Mouse (Mus musculus) limb, embryonic 14.5 days (tissue): ENCODE results near the gene Gm10401. TPM values are rescaled to one million over a fixed set of nuclear protein-coding genes. Genes with fewer than 3 reads are reported as not detected.

ENCODE experiments used
- ATAC-seq: fragments of 200-750 bp; cut with Nextera tagmentation; 2 replicates; pipeline ENCODE4 v1.8.0; 2017; ENCODE audit warnings: low read depth, moderate number of reproducible peaks, moderate TSS enrichment; ENCODE audit not compliant: low FRiP score
- DNase-seq: peaks from one replicate; pipeline ENCODE4 v3.0.0-alpha.2; 2015; ENCODE audit warnings: low spot score
- H3K27ac ChIP-seq: fragments of 300-500 bp; sonication (generic); replicated peaks from 2 replicates; pipeline ENCODE4 v1.5.1; 2014; ENCODE audit warnings: low read depth, mild to moderate bottlenecking, low read length, moderate library complexity, mixed read lengths
- H3K27me3 ChIP-seq: fragments of 300-500 bp; sonication (generic); 2 replicates; pipeline ENCODE4 v1.6.1; 2014; ENCODE audit warnings: low read length, mixed read lengths; ENCODE audit not compliant: control insufficient read depth, insufficient read depth
- H3K36me3 ChIP-seq: fragments of 300-500 bp; sonication (generic); 2 replicates; pipeline ENCODE4 v1.6.1; 2014; ENCODE audit warnings: mild to moderate bottlenecking, low read length, moderate library complexity, mixed read lengths; ENCODE audit not compliant: control insufficient read depth, insufficient read depth
- H3K4me1 ChIP-seq: fragments of 300-500 bp; sonication (generic); 2 replicates; pipeline ENCODE4 v1.6.1; 2014; ENCODE audit warnings: antibody characterized with exemption, low read length, mixed read lengths; ENCODE audit not compliant: control insufficient read depth, insufficient read depth
- H3K4me2 ChIP-seq: fragments of 300-500 bp; sonication (generic); replicated peaks from 2 replicates; pipeline ENCODE4 v1.6.1; 2014; ENCODE audit warnings: low read depth, mild to moderate bottlenecking, low read length, moderate library complexity; ENCODE audit not compliant: severe bottlenecking
- H3K4me3 ChIP-seq: fragments of 300-500 bp; sonication (generic); replicated peaks from 2 replicates; pipeline ENCODE4 v1.5.1; 2014; ENCODE audit warnings: low read length
- H3K9ac ChIP-seq: fragments of 300-500 bp; sonication (generic); 2 replicates; pipeline ENCODE4 v1.6.1; 2014; ENCODE audit warnings: mild to moderate bottlenecking, low read depth, low read length, moderate library complexity; ENCODE audit not compliant: severe bottlenecking
- H3K9me3 ChIP-seq: fragments of 300-500 bp; sonication (generic); 2 replicates; pipeline ENCODE4 v1.6.1; 2016; ENCODE audit warnings: low read length; ENCODE audit not compliant: control insufficient read depth
- POLR2A ChIP-seq: fragments of 200-500 bp; IDR thresholded peaks from 2 replicates; pipeline ENCODE4 v1.8.0; 2012; ENCODE audit warnings: inconsistent platforms, mild to moderate bottlenecking, moderate library complexity, borderline replicate concordance; ENCODE audit not compliant: insufficient read depth, insufficient read length; ENCODE audit errors: extremely low read depth
- WGBS: fragments of 180-500 bp; shearing (Covaris S2); extraction: QIAGEN DNeasy Blood & Tissue Kit; methylation state at CpG from one replicate; pipeline ENCODE4 v1.1.7; 2014; 5-methylcytosine and 5-hydroxymethylcytosine counted together
- polyA plus RNA-seq, 2 experiments: library from polyadenylated mRNA; depleted of rRNA in 1 of 2; stranded (reverse) in 1 of 2; unstranded in 1 of 2; fragments of >200 nt; fragmentation: Nextera tagmentation in 1 of 2; extraction: Ambion mirVana in 1 of 2; gene quantifications; 2 replicates each; pipeline versions ENCODE4 v1.2.1 to v1.2.3; 2012 to 2014

Gene Gm10401
- polyA plus RNA-seq (2012; rRNA removed) = not detected in 2 replicates
- polyA plus RNA-seq (2014; fragmentation: Nextera tagmentation; extraction: Ambion mirVana) = 58.2 and 63.5 TPM in 2 replicates

DNA sequence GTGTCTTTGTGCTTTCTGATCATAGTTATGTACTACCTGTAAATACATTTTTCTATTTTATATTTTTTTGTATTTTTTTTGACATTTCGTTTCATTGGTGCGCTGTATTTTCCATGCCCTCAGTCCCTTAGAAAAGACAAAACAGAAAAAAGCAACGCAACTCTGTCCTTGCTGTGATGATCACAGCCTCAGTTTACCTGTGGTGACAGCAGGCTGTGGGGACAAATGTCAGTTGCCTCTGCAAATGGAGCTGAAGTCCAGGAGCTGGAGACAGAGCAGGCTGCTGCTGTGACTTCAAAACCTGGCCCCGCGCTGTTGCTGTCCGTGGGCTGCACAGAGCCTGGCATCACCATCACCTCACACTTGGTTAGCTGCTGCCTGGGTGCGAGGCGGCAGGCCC is at the start of gene Gm10401:
Gene Gm10401 (minus strand): TSS at position 101 of the 400 bp plus-strand sequence.
- Histone ChIP-seq H3K9me3 (no peaks in the 10 kb centered on the region), H3K27ac (no peak within 1 kb of the TSS), H3K27me3 (no peaks in the 10 kb centered on the region), H3K4me3 (no peak within 1 kb of the TSS), H3K4me2 (no peak within 1 kb of the TSS), H3K36me3 (peaks cover 71% of the 10 kb centered on the region), H3K9ac (no peak within 1 kb of the TSS), H3K4me1 (no peaks in the 10 kb centered on the region)
- no peak for TF ChIP-seq POLR2A
- DNase-seq (no peak), ATAC-seq (no peak)
- 97% methylated on average over 8 of the region's 8 CpGs for WGBS

DNA sequence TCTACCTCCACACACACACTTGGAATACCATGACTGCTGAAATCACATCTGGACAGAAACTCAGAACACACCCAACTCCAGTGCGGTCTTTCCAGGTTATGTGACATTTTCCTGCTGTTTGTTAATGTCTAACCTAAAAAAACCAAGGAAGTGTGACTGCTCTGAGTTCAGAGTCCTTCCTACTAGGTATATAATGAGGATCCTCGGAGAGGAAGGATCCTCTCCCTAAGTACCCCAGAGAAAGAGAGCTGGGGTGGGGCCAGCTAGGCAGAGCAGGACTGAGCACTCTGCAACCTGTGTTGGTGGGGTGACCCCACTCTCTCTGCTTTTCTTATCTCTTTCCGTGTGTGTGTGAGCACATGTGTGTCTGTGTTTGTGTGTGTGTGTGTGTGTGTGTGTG is 49.3 kb upstream of the Gm10401 start:
- H3K9me3 ChIP-seq = no peaks in the 10 kb centered on the region
- H3K27ac ChIP-seq = no peak overlapping the region
- no peaks in the 10 kb centered on the region for H3K27me3 ChIP-seq
- peaks cover 75% of the 10 kb centered on the region for H3K36me3 ChIP-seq
- TF ChIP-seq POLR2A = no peak
- no peak overlapping the region for H3K9ac ChIP-seq
- DNase-seq (no peak), ATAC-seq (no peak)
- no peak overlapping the region for H3K4me3 ChIP-seq
- 89% methylated on average over 3 of the region's 3 CpGs for WGBS
- no peak overlapping the region for H3K4me2 ChIP-seq
- H3K4me1 ChIP-seq = no peaks in the 10 kb centered on the region

DNA sequence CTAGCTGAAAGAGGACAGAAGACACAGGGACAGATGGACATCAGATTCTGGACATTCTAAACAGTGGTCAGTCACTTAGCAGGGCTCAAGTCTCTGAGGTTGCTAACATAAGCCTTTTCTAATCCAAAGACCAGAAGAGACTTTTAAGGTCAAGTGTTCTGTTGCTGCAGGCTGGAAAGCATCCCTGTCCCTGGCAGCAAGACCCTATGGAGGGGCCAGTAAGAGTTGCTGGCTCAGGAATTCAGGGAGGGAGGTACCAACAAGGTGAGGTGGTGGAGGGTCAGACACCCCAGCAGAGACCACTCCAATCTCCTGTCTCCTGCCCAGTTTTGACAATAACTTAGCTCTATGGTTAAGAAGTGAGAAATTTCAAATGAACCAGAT is 48.6 kb upstream of the Gm10401 start:
- Histone ChIP-seq H3K4me2 (no peak overlapping the region), H3K9ac (no peak overlapping the region), H3K9me3 (no peaks in the 10 kb centered on the region), H3K36me3 (peaks cover 71% of the 10 kb centered on the region), H3K27ac (no peak overlapping the region), H3K27me3 (no peaks in the 10 kb centered on the region), H3K4me3 (no peak overlapping the region), H3K4me1 (no peaks in the 10 kb centered on the region)
- no peak for DNase-seq
- no peak for ATAC-seq
- TF ChIP-seq POLR2A = no peak

GRCm38 (mm10) chr5:115145976-115146746 is 48.1 kb upstream of the Gm10401 start:
- DNase-seq = no peak
- peaks cover 67% of the 10 kb centered on the region for H3K36me3 ChIP-seq

DNA sequence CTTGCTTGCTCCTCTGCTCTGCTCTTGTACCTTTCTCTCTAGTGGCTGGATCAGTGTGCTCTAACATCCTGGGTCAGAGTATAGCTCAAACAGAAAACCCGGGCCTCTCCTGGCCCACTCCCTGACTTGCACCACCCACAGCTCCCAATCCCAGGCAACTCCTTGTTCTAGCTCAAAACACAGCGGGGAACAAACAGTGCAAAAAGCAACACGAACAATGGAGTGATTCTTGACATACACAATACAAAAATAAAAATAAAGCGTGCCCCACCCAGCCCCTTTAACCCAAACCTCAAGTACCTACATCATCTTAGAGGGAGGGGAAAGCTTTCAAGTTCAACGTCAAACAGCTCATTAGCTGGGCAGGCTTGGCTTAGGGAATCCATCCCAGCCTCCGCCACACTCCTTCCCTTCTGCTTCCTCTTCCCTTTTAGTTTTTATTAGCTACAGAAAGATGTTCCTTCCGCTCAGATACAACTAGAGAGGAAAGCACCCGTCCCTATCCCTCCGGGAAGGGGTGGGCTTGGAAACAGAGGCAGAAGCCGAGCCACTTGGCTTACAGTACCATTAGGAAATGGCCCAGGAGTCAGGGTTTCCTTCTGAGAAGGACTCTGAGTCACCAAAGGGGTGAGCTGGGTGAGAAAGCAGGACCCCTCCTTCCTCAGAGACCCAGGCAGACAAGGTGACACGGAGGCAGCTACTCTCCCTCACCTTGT is 47.3 kb upstream of the Gm10401 start:
- Histone ChIP-seq H3K4me1 (no peaks in the 10 kb centered on the region), H3K9me3 (no peaks in the 10 kb centered on the region), H3K36me3 (peaks cover 60% of the 10 kb centered on the region), H3K27ac (no peak overlapping the region), H3K4me2 (no peak overlapping the region), H3K4me3 (no peak overlapping the region), H3K9ac (no peak overlapping the region), H3K27me3 (no peaks in the 10 kb centered on the region)
- 86% methylated on average over 11 of the region's 11 CpGs for WGBS
- ATAC-seq = no peak
- no peak for TF ChIP-seq POLR2A
- DNase-seq = no peak

More at GRCm38 (mm10) chr5:115145976-115146746, 48.1 kb upstream of the Gm10401 start:
- no peak overlapping the region for H3K9ac ChIP-seq
- H3K4me3 ChIP-seq = no peak overlapping the region
- no peak overlapping the region for H3K4me2 ChIP-seq
- no peaks in the 10 kb centered on the region for H3K27me3 ChIP-seq
- no peak for TF ChIP-seq POLR2A
- no peak for ATAC-seq
- no peaks in the 10 kb centered on the region for H3K9me3 ChIP-seq
- 80% methylated on average over 6 of the region's 6 CpGs for whole genome bisulfite sequencing
- H3K27ac ChIP-seq = no peak overlapping the region
- no peaks in the 10 kb centered on the region for H3K4me1 ChIP-seq
